Comparison of ENCODE assay signal across 8 mouse cellular contexts in genomic region chr11:119086144-119086971, GRCm38 (mm10). TPM values are rescaled to one million over a fixed set of nuclear protein-coding genes. Genes with fewer than 3 reads are reported as not detected.
DNase-seq lines count a peak whose midpoint lies in the region; ATAC-seq lines count a peak whose summit lies in the region.

TSS of gene Cbx4 (minus strand) at chr11:119086221.

- peaks cover 60% of the 10 kb centered on the region for H3K27me3 ChIP-seq in heart, embryonic 13.5 days (replicated peaks)
- H3K27me3 ChIP-seq in liver, embryonic 12.5 days (replicated peaks): peaks cover 100% of the 10 kb centered on the region
- peaks cover 30% of the 10 kb centered on the region for H3K27me3 ChIP-seq in stomach, embryonic 16.5 days (ENCODE audit: control insufficient read depth, insufficient read depth, low read length)

- peak; percentile 97 for DNase-seq in CD4-positive helper T cell, adult 2 months (ENCODE audit: low read depth, low spot score)
- DNase-seq in brain, adult 2 months (ENCODE audit: low read depth, low spot score): peak; percentile 98
- peak; percentile 97 for DNase-seq in kidney, postnatal 10 days
- peak; percentile 67 to 84 for DNase-seq in natural killer cell, adult 2 months (ENCODE audit: low spot score in 2 of 2)

- peaks cover 15% of the 10 kb centered on the region for H3K36me3 ChIP-seq in heart, embryonic 13.5 days
- H3K36me3 ChIP-seq in liver, embryonic 12.5 days: peaks cover 10% of the 10 kb centered on the region
- peaks cover 1% of the 10 kb centered on the region; the same call in 1 of the 2 replicates for H3K36me3 ChIP-seq in stomach, embryonic 16.5 days (ENCODE audit: control insufficient read depth, insufficient read depth, low read length)

- H3K4me1 ChIP-seq in heart, embryonic 13.5 days: peaks cover 75% of the 10 kb centered on the region
- H3K4me1 ChIP-seq in liver, embryonic 12.5 days: peaks cover 87% of the 10 kb centered on the region
- peaks cover 68% of the 10 kb centered on the region for H3K4me1 ChIP-seq in stomach, embryonic 16.5 days (ENCODE audit: control insufficient read depth, insufficient read depth, low read length)

- H3K4me2 ChIP-seq in heart, embryonic 13.5 days: peak within 1 kb of the TSS; percentile 86
- peak within 1 kb of the TSS; percentile 88 for H3K4me2 ChIP-seq in liver, embryonic 12.5 days
- peak within 1 kb of the TSS; percentile 95 for H3K4me2 ChIP-seq in stomach, embryonic 16.5 days (ENCODE audit: low read depth, low read length)

- peak within 1 kb of the TSS; percentile 73 for H3K4me3 ChIP-seq in heart, embryonic 13.5 days
- H3K4me3 ChIP-seq in liver, embryonic 12.5 days: peak within 1 kb of the TSS; percentile 70
- H3K4me3 ChIP-seq in stomach, embryonic 16.5 days (replicated peaks; ENCODE audit: low read length): peak within 1 kb of the TSS; percentile 71

- no peaks in the 10 kb centered on the region for H3K9me3 ChIP-seq in heart, embryonic 13.5 days
- H3K9me3 ChIP-seq in liver, embryonic 12.5 days (replicated peaks): no peaks in the 10 kb centered on the region
- no peaks in the 10 kb centered on the region for H3K9me3 ChIP-seq in stomach, embryonic 16.5 days (replicated peaks; ENCODE audit: control insufficient read depth, low read length)

- H3K9ac ChIP-seq in heart, embryonic 13.5 days: peak within 1 kb of the TSS; percentile 90
- peak within 1 kb of the TSS; percentile 75 for H3K9ac ChIP-seq in liver, embryonic 12.5 days
- H3K9ac ChIP-seq in stomach, embryonic 16.5 days (ENCODE audit: low read length): peak within 1 kb of the TSS; percentile 81

- ATAC-seq in erythroid progenitor cell, adult 5-6 weeks (replicated peaks; ENCODE audit: low FRiP score, poor library complexity, severe bottlenecking): peak; percentile 37; the same call in 1 of the 2 replicates
- peak; percentile 59; the same call in 1 of the 2 replicates for ATAC-seq in heart, embryonic 13.5 days (ENCODE audit: extremely low read depth, insufficient number of reproducible peaks, low FRiP score, low TSS enrichment)
- ATAC-seq in liver, embryonic 12.5 days: peak; percentile 85
- peak; percentile 92 for ATAC-seq in stomach, embryonic 16.5 days (ENCODE audit: insufficient read depth, low FRiP score)

- peak within 1 kb of the TSS; percentile 98 for H3K27ac ChIP-seq in heart, embryonic 13.5 days (replicated peaks)
- peak within 1 kb of the TSS; percentile 88 for H3K27ac ChIP-seq in liver, embryonic 12.5 days
- H3K27ac ChIP-seq in stomach, embryonic 16.5 days (ENCODE audit: low read length): peak within 1 kb of the TSS; percentile 98

- WGBS in heart, embryonic 13.5 days: 2% methylated on average over 66 of the region's 67 CpGs
- 1% methylated on average over 64 of the region's 67 CpGs for WGBS in liver, embryonic 12.5 days (ENCODE audit: insufficient replicate concordance)
- under 1% methylated on average over 65 of the region's 67 CpGs for WGBS in stomach, embryonic 16.5 days

RNA-seq across cellular contexts. Expression of gene Cbx4, which starts in this region (rescaled TPM):
- total RNA-seq in erythroid progenitor cell, adult 5-6 weeks (2015; ENCODE audit: low replicate concordance): 5.4 and 13.4 TPM in 2 replicates
- 2.7 and 4.4 TPM in 2 replicates for total RNA-seq in erythroid progenitor cell, adult 5-6 weeks (2017; ENCODE audit: low replicate concordance)
- polyA plus RNA-seq in heart, embryonic 13.5 days (2015; fragmentation: Nextera tagmentation; extraction: Ambion mirVana): 8.0 and 9.5 TPM in 2 replicates
- 3.2 and 3.3 TPM in 2 replicates for polyA plus RNA-seq in liver, embryonic 12.5 days (2016; fragmentation: Nextera tagmentation; extraction: Ambion mirVana)
- 8.5 and 10.1 TPM in 2 replicates for polyA plus RNA-seq in stomach, embryonic 16.5 days (2015; fragmentation: Nextera tagmentation; extraction: Ambion mirVana)

Comparison
In these comparisons a context has a peak if more than half of its experiments do, and no peak if none do; other contexts are left out.
1. Peak in every context shown above with its lines: DNase-seq, ATAC-seq, H3K4me3 ChIP-seq and H3K27ac ChIP-seq.
2. ATAC-seq: peak in every context shown above with its lines; median percentile 92 in stomach, embryonic 16.5 days; 85 in liver, embryonic 12.5 days; 59 in heart, embryonic 13.5 days; 37 in erythroid progenitor cell, adult 5-6 weeks.